Mouse (Mus musculus): ENCODE measurements around the gene Prr7.

DNA sequence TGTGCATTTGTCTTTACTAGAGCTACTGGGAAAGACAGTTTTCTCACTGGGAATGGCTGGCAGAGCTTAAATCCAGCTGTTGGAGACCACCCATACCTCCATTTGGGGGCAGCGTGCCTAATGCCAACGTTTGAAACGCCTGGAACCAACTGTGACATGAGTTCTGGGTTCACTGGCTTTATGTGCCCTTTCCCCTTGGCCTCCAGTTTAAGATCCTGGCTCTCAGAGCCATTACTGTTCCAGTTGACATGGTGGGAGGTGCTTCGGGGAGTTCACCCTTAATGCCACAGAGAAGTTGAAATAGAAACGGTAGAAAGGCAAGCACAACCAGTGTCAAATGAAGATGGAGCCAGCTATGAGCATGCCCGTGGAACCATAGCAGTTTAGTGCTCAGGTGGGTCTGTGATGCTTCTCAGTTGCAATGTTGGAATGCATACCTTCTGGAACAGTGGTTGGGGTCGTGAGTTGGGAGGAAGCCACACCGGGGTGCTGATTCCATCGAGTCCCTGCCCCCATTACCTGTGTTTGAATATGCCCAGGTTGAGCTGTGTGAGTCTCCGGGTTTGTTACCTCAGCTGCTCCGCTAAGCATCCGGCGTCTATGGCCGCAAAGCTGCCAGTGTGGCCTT, 554 bp upstream of the Prr7 start:
- TF ChIP-seq CTCF (IDR thresholded peaks at IDR 0.05; ENCODE audit: low read depth), result no peak
- TF ChIP-seq EP300 (IDR thresholded peaks at IDR 0.05; ENCODE audit: low read depth), result no peak

Data from heart, postnatal 0 days (tissue).